Mouse (Mus musculus): ENCODE results near the gene Slc13a5.

Slc13a5 gene

GRCm38 (mm10) chr11:72196506-72196905, 70.5 kb downstream of the Slc13a5 start:
- no peak for DNase-seq

GRCm38 (mm10) chr11:72194259-72194658, 72.8 kb downstream of the Slc13a5 start:
- DNase-seq: no peak
